Mouse (Mus musculus): ENCODE data around the gene Tnks2.

Tnks2 gene

GRCm38 (mm10) chr19:36938008-36938407, 104.0 kb downstream of the Tnks2 start:
- DNase-seq = no peak

GRCm38 (mm10) chr19:36940064-36940463, 106.0 kb downstream of the Tnks2 start:
- no peak for DNase-seq
